Mouse (Mus musculus): ENCODE measurements around the gene Qtrt1.

GRCm38 (mm10) chr9:21439456-21439855 lies 27.8 kb downstream of the Qtrt1 start:
- TF ChIP-seq POLR2A (IDR thresholded peaks at IDR 0.05; ENCODE audit: insufficient read depth, low read depth, low read length), result no peak
- no peak for TF ChIP-seq CTCF (IDR thresholded peaks at IDR 0.05)
